Mouse (Mus musculus): ENCODE data around the gene Fxn. TPM values are rescaled to one million over a fixed set of nuclear protein-coding genes. Genes with fewer than 3 reads are reported as not detected.
A peak's percentile ranks its signal among the peaks of the same experiment; 100 is the strongest.

Gene Fxn
- polyA plus RNA-seq, 1 experiment from 2014 or later = 49.3 TPM

- H3K36me3 ChIP-seq (ENCODE audit: control insufficient read depth, insufficient read depth, low read length) = no peaks in the 10 kb centered on the region
- DNase-seq (ENCODE audit: low spot score) = no peak
- no peak for ATAC-seq (ENCODE audit: low FRiP score)
These were observed 17.7 kb downstream of the Fxn start for GRCm38 (mm10) chr19:24262736-24263135.

DNA sequence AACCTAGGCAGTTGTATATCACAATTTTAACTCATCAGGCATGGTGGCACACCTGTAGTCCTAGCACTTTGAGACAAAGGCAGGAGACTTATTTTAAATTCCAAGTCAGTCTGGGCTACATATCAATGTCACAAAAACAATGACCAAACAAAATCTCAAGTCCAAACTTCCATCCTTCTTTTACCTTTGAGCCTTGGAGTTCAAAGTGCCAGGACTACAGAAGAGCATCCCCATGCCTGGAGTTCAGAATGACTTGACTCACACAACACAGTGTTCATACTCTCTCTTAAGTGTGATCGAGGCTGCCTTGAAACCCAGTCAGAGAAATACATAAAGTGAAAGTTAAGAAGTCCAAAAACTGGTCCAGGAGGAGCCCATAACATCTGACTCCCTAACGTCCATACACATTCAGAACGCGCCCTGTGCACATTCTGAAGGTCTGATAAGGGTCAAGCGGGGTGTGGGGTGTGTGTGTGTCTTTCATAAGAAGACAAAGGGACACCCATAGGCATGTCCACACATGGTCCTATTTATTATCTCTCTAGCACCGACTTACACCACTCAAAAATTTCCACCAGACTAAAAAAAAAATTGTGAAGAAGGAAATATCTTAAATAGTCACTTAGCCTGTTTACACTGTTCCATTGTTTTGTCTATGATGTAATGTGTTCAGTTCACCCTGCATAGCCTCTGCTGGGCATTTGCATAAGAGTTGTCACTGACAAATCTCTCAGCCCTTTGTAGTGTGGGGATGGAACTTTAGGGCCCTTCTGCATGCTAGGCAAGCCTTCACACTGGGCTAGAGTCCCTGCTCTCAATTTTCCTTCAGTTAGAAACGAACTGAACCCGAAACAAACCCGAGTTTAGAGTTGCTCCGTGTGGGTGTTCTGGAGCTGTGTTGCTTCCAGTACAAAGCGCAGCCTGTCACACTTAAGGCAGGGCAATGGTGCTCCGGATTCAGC is 20.7 kb downstream of the Fxn start:
- no peak overlapping the region for H3K9ac ChIP-seq (ENCODE audit: low read depth, low read length)
- ATAC-seq (ENCODE audit: low FRiP score) (peak; percentile 73), DNase-seq (ENCODE audit: low spot score) (no peak)
- H3K36me3 ChIP-seq (ENCODE audit: control insufficient read depth, insufficient read depth, low read length) = no peaks in the 10 kb centered on the region
- no peaks in the 10 kb centered on the region for H3K27me3 ChIP-seq (ENCODE audit: control insufficient read depth, insufficient read depth, low read length)
- H3K4me1 ChIP-seq (replicated peaks; ENCODE audit: control insufficient read depth, insufficient read depth, low read length) = no peaks in the 10 kb centered on the region; the same call in 1 of the 2 replicates
- no peaks in the 10 kb centered on the region for H3K9me3 ChIP-seq (ENCODE audit: control insufficient read depth, low read length)
- no peak overlapping the region for H3K4me2 ChIP-seq (replicated peaks; ENCODE audit: low read depth, low read length)
- no peak overlapping the region for H3K4me3 ChIP-seq (ENCODE audit: low read depth, low read length)
- 62% methylated on average over 12 of the region's 12 CpGs for WGBS
- 0 out of 2 replicates have a peak overlapping the region, but pooled peaks have one; percentile 7 for H3K27ac ChIP-seq (ENCODE audit: low read depth, low read length)

More at GRCm38 (mm10) chr19:24262736-24263135, 17.7 kb downstream of the Fxn start:
- Histone ChIP-seq H3K4me1 (replicated peaks; ENCODE audit: control insufficient read depth, insufficient read depth, low read length) (peaks cover 2% of the 10 kb centered on the region; the same call in 1 of the 2 replicates), H3K27me3 (ENCODE audit: control insufficient read depth, insufficient read depth, low read length) (no peaks in the 10 kb centered on the region), H3K4me2 (replicated peaks; ENCODE audit: low read depth, low read length) (no peak overlapping the region), H3K9me3 (ENCODE audit: control insufficient read depth, low read length) (no peaks in the 10 kb centered on the region), H3K27ac (ENCODE audit: low read depth, low read length) (no peak overlapping the region), H3K4me3 (ENCODE audit: low read depth, low read length) (no peak overlapping the region), H3K9ac (ENCODE audit: low read depth, low read length) (no peak overlapping the region)
- 92% methylated on average over 14 of the region's 14 CpGs for WGBS

DNA sequence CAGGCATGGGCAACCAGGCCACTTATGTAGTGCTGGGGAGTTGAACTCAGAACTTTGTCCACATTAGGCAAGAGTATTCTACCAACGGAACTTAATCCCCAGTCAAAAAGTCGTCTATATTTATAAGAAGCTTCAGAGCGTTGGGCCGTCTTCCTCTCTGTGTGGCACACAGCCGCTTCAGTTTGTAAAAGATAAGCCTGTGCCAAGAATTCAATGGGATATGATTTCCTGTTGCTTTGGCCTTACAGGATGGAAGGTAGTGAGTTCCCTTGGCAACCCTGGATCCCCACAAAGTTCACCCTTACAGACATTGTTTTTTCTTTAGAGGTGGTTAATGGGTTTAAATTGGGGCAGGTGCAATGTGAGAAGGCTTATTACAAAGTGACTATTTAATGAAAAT is 22.0 kb downstream of the Fxn start:
- DNase-seq (ENCODE audit: low spot score) (no peak), ATAC-seq (ENCODE audit: low FRiP score) (no peak)
- WGBS = 80% methylated on average over 5 of the region's 5 CpGs
- no peaks in the 10 kb centered on the region for H3K9me3 ChIP-seq (ENCODE audit: control insufficient read depth, low read length)
- no peak overlapping the region for H3K4me3 ChIP-seq (ENCODE audit: low read depth, low read length)
- H3K27ac ChIP-seq (ENCODE audit: low read depth, low read length) = no peak overlapping the region
- no peaks in the 10 kb centered on the region for H3K27me3 ChIP-seq (ENCODE audit: control insufficient read depth, insufficient read depth, low read length)
- H3K36me3 ChIP-seq (ENCODE audit: control insufficient read depth, insufficient read depth, low read length) = no peaks in the 10 kb centered on the region
- no peaks in the 10 kb centered on the region; the same call in 1 of the 2 replicates for H3K4me1 ChIP-seq (replicated peaks; ENCODE audit: control insufficient read depth, insufficient read depth, low read length)
- H3K4me2 ChIP-seq (replicated peaks; ENCODE audit: low read depth, low read length) = no peak overlapping the region
- no peak overlapping the region for H3K9ac ChIP-seq (ENCODE audit: low read depth, low read length)

DNA sequence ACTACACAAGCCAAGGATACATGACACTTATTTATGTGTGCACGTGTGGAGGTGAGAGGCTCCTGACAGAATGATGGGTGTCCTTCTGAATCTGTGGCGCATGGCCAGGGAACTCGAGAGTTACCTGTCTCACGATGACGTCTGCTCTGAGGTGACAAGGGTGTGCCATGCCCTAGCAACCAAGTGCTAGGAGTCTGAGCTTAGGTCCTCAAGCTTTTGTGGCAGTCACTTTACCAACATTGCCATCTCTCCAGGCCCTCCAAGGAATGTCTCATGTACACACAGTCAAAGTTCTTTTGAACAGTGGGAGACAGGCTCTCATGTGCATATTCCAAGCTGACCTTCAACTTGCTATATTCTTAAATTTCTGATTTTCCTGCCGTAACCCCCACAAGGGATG is 22.4 kb downstream of the Fxn start:
- Histone ChIP-seq H3K9me3 (ENCODE audit: control insufficient read depth, low read length) (no peaks in the 10 kb centered on the region), H3K4me2 (replicated peaks; ENCODE audit: low read depth, low read length) (no peak overlapping the region), H3K4me3 (ENCODE audit: low read depth, low read length) (no peak overlapping the region), H3K4me1 (replicated peaks; ENCODE audit: control insufficient read depth, insufficient read depth, low read length) (no peaks in the 10 kb centered on the region; the same call in 1 of the 2 replicates), H3K9ac (ENCODE audit: low read depth, low read length) (no peak overlapping the region), H3K27ac (ENCODE audit: low read depth, low read length) (no peak overlapping the region), H3K27me3 (ENCODE audit: control insufficient read depth, insufficient read depth, low read length) (no peaks in the 10 kb centered on the region), H3K36me3 (ENCODE audit: control insufficient read depth, insufficient read depth, low read length) (no peaks in the 10 kb centered on the region)
- no peak for DNase-seq (ENCODE audit: low spot score)
- no peak for ATAC-seq (ENCODE audit: low FRiP score)
- WGBS = 96% methylated on average over 6 of the region's 6 CpGs

DNA sequence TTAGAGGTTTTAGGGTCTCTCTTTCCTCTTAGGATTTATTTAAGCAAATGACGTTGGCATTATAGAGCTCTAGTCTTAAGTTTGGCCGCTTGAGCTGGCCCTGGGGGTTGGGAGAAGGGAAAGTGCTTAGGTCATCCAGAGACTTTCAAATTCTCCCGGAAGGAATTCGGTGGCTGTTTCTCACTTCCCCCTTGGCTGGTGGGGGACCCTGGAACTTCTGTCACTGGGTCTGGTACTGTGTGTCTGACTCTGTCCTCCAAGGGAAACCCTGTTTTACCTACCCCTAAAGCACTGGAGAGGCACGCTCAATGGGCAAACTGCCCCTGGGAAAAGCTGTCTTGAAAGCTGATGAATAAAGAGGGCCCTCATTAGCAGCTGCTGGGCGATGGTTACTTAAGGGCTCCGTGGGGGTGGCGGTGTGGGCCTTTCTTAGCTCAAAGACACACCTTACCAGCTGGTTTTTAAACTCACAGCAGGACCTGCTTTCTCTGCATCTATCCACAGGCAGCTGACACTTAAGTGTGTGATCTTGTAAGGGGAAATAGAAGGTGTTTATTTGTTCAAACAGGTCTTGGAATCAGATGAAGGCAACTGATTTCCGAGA is 26.6 kb downstream of the Fxn start:
- no peak overlapping the region for H3K9ac ChIP-seq (ENCODE audit: low read depth, low read length)
- no peak overlapping the region for H3K4me2 ChIP-seq (replicated peaks; ENCODE audit: low read depth, low read length)
- no peaks in the 10 kb centered on the region for H3K36me3 ChIP-seq (ENCODE audit: control insufficient read depth, insufficient read depth, low read length)
- H3K4me3 ChIP-seq (ENCODE audit: low read depth, low read length) = no peak overlapping the region
- no peaks in the 10 kb centered on the region for H3K4me1 ChIP-seq (replicated peaks; ENCODE audit: control insufficient read depth, insufficient read depth, low read length)
- no peak overlapping the region for H3K27ac ChIP-seq (ENCODE audit: low read depth, low read length)
- no peak for DNase-seq (ENCODE audit: low spot score)
- no peak for ATAC-seq (ENCODE audit: low FRiP score)
- H3K27me3 ChIP-seq (ENCODE audit: control insufficient read depth, insufficient read depth, low read length) = no peaks in the 10 kb centered on the region
- no peaks in the 10 kb centered on the region for H3K9me3 ChIP-seq (ENCODE audit: control insufficient read depth, low read length)
- WGBS = 36% methylated on average over 9 of the region's 9 CpGs

- no peak for ATAC-seq (ENCODE audit: low FRiP score)
- Histone ChIP-seq H3K9ac (ENCODE audit: low read depth, low read length) (no peak overlapping the region), H3K27me3 (ENCODE audit: control insufficient read depth, insufficient read depth, low read length) (no peaks in the 10 kb centered on the region), H3K4me1 (replicated peaks; ENCODE audit: control insufficient read depth, insufficient read depth, low read length) (no peaks in the 10 kb centered on the region), H3K4me3 (ENCODE audit: low read depth, low read length) (no peak overlapping the region), H3K36me3 (ENCODE audit: control insufficient read depth, insufficient read depth, low read length) (no peaks in the 10 kb centered on the region), H3K9me3 (ENCODE audit: control insufficient read depth, low read length) (no peaks in the 10 kb centered on the region), H3K4me2 (replicated peaks; ENCODE audit: low read depth, low read length) (no peak overlapping the region), H3K27ac (ENCODE audit: low read depth, low read length) (no peak overlapping the region)
- WGBS = 21% methylated on average over 6 of the region's 6 CpGs
- no peak for DNase-seq (ENCODE audit: low spot score)
These were observed 28.5 kb downstream of the Fxn start for GRCm38 (mm10) chr19:24251869-24252268.

GRCm38 (mm10) chr19:24243340-24243739 is 37.1 kb downstream of the Fxn start:
- no peaks in the 10 kb centered on the region for H3K27me3 ChIP-seq (ENCODE audit: control insufficient read depth, insufficient read depth, low read length)
- ATAC-seq (ENCODE audit: low FRiP score) = no peak
- no peak for DNase-seq (ENCODE audit: low spot score)
- H3K9ac ChIP-seq (ENCODE audit: low read depth, low read length) = no peak overlapping the region
- H3K4me3 ChIP-seq (ENCODE audit: low read depth, low read length) = no peak overlapping the region
- WGBS = 80% methylated on average over 6 of the region's 6 CpGs
- H3K4me1 ChIP-seq (replicated peaks; ENCODE audit: control insufficient read depth, insufficient read depth, low read length) = 0 out of 2 replicates have a peak, but pooled peaks cover 4% of the 10 kb centered on the region
- no peak overlapping the region for H3K4me2 ChIP-seq (replicated peaks; ENCODE audit: low read depth, low read length)
- H3K27ac ChIP-seq (ENCODE audit: low read depth, low read length) = no peak overlapping the region
- H3K36me3 ChIP-seq (ENCODE audit: control insufficient read depth, insufficient read depth, low read length) = no peaks in the 10 kb centered on the region
- H3K9me3 ChIP-seq (ENCODE audit: control insufficient read depth, low read length) = no peaks in the 10 kb centered on the region

- H3K4me1 ChIP-seq (replicated peaks; ENCODE audit: control insufficient read depth, insufficient read depth, low read length) = 0 out of 2 replicates have a peak, but pooled peaks cover 4% of the 10 kb centered on the region
- H3K9ac ChIP-seq (ENCODE audit: low read depth, low read length) = no peak overlapping the region
- no peaks in the 10 kb centered on the region for H3K36me3 ChIP-seq (ENCODE audit: control insufficient read depth, insufficient read depth, low read length)
- ATAC-seq (ENCODE audit: low FRiP score) (peak; percentile 22; the same call in 1 of the 2 replicates), DNase-seq (ENCODE audit: low spot score) (peak; percentile 42)
- no peak overlapping the region for H3K4me2 ChIP-seq (replicated peaks; ENCODE audit: low read depth, low read length)
- H3K27me3 ChIP-seq (ENCODE audit: control insufficient read depth, insufficient read depth, low read length) = no peaks in the 10 kb centered on the region
- no peak overlapping the region for H3K4me3 ChIP-seq (ENCODE audit: low read depth, low read length)
- WGBS = 27% methylated on average over 14 of the region's 14 CpGs
- peak overlapping the region; percentile 27; the same call in 1 of the 2 replicates for H3K27ac ChIP-seq (ENCODE audit: low read depth, low read length)
- no peaks in the 10 kb centered on the region for H3K9me3 ChIP-seq (ENCODE audit: control insufficient read depth, low read length)
These were observed 38.4 kb downstream of the Fxn start for GRCm38 (mm10) chr19:24241799-24242546.

Measured in hindbrain, embryonic 11.5 days (tissue).